Mouse (Mus musculus) liver, embryonic 16.5 days (tissue): ENCODE measurements at regions not wholly inside any gene's neighbourhood (a gene's known extent, or its start where the extent isn't known, plus 50 kb on each side); places are given as distances from the start of the nearest gene placed in this dataset.

Experiments
- ATAC-seq: fragments of 200-750 bp; cut with Nextera tagmentation; 2 replicates; pipeline ENCODE4 v1.8.0; 2017; ENCODE audit warnings: low read depth, mild to moderate bottlenecking, moderate number of reproducible peaks, moderate library complexity
- H3K27ac ChIP-seq: fragments of 300-500 bp; sonication (generic); 2 replicates; pipeline ENCODE4 v1.5.1; 2014; ENCODE audit warnings: mild to moderate bottlenecking, low read length
- H3K27me3 ChIP-seq: fragments of 300-500 bp; sonication (generic); 2 replicates; pipeline ENCODE4 v1.6.1; 2014; ENCODE audit warnings: low read depth, low read length, mixed read lengths; ENCODE audit not compliant: control insufficient read depth, insufficient read depth
- H3K36me3 ChIP-seq: fragments of 300-500 bp; sonication (generic); 2 replicates; pipeline ENCODE4 v1.6.1; 2014; ENCODE audit warnings: mild to moderate bottlenecking; ENCODE audit not compliant: control insufficient read depth, insufficient read depth
- H3K4me1 ChIP-seq: fragments of 300-500 bp; sonication (generic); 2 replicates; pipeline ENCODE4 v1.6.1; 2014; ENCODE audit warnings: low read depth, low read length, mixed read lengths; ENCODE audit not compliant: control insufficient read depth
- H3K4me2 ChIP-seq: fragments of 300-500 bp; sonication (generic); 2 replicates; pipeline ENCODE4 v1.6.1; 2014; ENCODE audit warnings: low read depth, low read length, mixed read lengths
- H3K4me3 ChIP-seq: fragments of 300-500 bp; sonication (generic); 2 replicates; pipeline ENCODE4 v1.5.1; 2014; ENCODE audit warnings: low read depth, mild to moderate bottlenecking, low read length
- H3K9ac ChIP-seq: fragments of 300-500 bp; sonication (generic); 2 replicates; pipeline ENCODE4 v1.6.1; 2014; ENCODE audit warnings: low read depth, low read length
- H3K9me3 ChIP-seq: fragments of 300-500 bp; sonication (generic); replicated peaks from 2 replicates; pipeline ENCODE4 v1.6.1; 2016; ENCODE audit warnings: low read length; ENCODE audit not compliant: control insufficient read depth
- WGBS: fragments of 180-500 bp; shearing (Covaris S2); extraction: QIAGEN DNeasy Blood & Tissue Kit; methylation state at CpG from one replicate; pipeline ENCODE4 v1.1.7; 2014; ENCODE audit not compliant: insufficient replicate concordance; 5-methylcytosine and 5-hydroxymethylcytosine counted together

GRCm38 (mm10) chr7:40784906-40785305 is 113.2 kb upstream of the Vstm2b start:
- no peaks in the 10 kb centered on the region for H3K36me3 ChIP-seq
- H3K9ac ChIP-seq: no peak overlapping the region
- no peak overlapping the region for H3K27ac ChIP-seq
- H3K4me2 ChIP-seq: no peak overlapping the region
- no peaks in the 10 kb centered on the region for H3K4me1 ChIP-seq
- no peaks in the 10 kb centered on the region for H3K27me3 ChIP-seq
- H3K4me3 ChIP-seq: no peak overlapping the region
- no peaks in the 10 kb centered on the region for H3K9me3 ChIP-seq
- WGBS: 42% methylated on average over 1 of the region's 1 CpGs
- ATAC-seq: no peak

- Histone ChIP-seq H3K9me3 (no peaks in the 10 kb centered on the region), H3K9ac (no peak overlapping the region), H3K4me1 (no peaks in the 10 kb centered on the region), H3K36me3 (no peaks in the 10 kb centered on the region), H3K27ac (no peak overlapping the region), H3K4me2 (no peak overlapping the region), H3K27me3 (no peaks in the 10 kb centered on the region), H3K4me3 (no peak overlapping the region)
- WGBS: 50% methylated on average over 2 of the region's 2 CpGs
- ATAC-seq: no peak
Observed at GRCm38 (mm10) chr7:40786758-40787157, 111.4 kb upstream of the Vstm2b start.

GRCm38 (mm10) chr7:40788486-40788885 is 109.6 kb upstream of the Vstm2b start:
- 57% methylated on average over 2 of the region's 2 CpGs for WGBS
- Histone ChIP-seq H3K4me2 (no peak overlapping the region), H3K4me3 (no peak overlapping the region), H3K27me3 (no peaks in the 10 kb centered on the region), H3K27ac (no peak overlapping the region), H3K36me3 (no peaks in the 10 kb centered on the region), H3K4me1 (no peaks in the 10 kb centered on the region), H3K9ac (no peak overlapping the region), H3K9me3 (no peaks in the 10 kb centered on the region)
- no peak for ATAC-seq

DNA sequence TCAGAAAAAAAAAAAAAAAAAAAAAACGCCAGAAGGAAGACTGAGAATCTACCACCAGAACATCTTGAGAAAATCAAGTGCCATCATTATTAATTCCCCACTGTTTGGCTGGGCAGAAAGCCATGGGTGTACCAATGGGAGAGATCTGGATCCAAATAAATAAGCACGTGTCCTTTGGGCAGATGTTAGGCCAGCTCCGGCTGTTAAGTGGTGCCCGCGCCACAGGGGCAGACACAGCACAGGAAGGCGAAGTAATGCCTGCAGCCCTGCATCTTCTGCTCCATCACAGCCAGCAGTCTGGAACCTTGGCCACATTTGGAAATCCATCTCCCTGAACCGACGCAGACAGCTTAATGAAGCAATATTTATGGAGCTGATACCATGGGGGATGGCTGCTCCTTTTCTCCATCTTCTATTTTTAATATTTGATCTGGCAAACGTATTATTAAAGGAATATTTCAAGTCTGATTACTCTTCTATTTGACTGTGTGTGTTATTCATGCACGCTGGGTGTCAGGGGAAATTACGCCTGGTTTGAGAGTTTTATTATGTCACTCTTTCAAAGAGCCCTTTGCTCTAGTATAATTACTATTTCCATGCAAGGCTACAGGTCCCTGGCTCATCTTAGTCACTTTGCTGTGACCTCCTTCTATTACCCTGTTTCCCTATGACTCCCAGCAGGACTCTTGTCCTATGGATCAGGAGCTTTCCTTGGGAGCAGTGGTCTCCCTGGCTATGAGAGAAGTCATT is 103.5 kb upstream of the Vstm2b start:
- Histone ChIP-seq H3K4me3 (no peak overlapping the region), H3K27ac (no peak overlapping the region), H3K4me2 (no peak overlapping the region), H3K9ac (no peak overlapping the region), H3K36me3 (no peaks in the 10 kb centered on the region), H3K4me1 (no peaks in the 10 kb centered on the region), H3K9me3 (no peaks in the 10 kb centered on the region), H3K27me3 (no peaks in the 10 kb centered on the region)
- ATAC-seq: no peak
- 66% methylated on average over 11 of the region's 11 CpGs for WGBS

DNA sequence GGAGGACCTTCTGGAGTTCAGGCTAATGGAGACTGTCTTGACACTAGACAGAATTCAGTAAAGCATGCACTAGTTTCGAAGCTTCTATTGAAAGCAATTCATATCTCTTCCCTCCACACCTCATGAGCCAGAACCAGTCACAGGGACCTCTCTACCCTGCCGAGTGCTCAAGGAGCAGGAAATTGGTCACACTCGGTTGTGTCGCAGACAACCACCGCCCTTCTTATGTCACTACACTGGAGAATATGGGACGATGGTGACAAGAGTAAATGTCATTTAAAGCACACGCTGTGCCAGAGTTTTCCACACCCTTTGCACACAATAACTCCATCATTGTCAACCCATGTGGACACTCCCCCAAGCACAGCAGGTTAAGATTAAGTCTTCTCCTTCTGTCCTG is 98.3 kb upstream of the Vstm2b start:
- no peaks in the 10 kb centered on the region for H3K36me3 ChIP-seq
- no peaks in the 10 kb centered on the region for H3K27me3 ChIP-seq
- no peak overlapping the region for H3K4me3 ChIP-seq
- H3K4me1 ChIP-seq: no peaks in the 10 kb centered on the region
- no peak overlapping the region for H3K4me2 ChIP-seq
- H3K27ac ChIP-seq: no peak overlapping the region
- no peak for ATAC-seq
- WGBS: 42% methylated on average over 7 of the region's 7 CpGs
- H3K9ac ChIP-seq: no peak overlapping the region
- no peaks in the 10 kb centered on the region for H3K9me3 ChIP-seq

DNA sequence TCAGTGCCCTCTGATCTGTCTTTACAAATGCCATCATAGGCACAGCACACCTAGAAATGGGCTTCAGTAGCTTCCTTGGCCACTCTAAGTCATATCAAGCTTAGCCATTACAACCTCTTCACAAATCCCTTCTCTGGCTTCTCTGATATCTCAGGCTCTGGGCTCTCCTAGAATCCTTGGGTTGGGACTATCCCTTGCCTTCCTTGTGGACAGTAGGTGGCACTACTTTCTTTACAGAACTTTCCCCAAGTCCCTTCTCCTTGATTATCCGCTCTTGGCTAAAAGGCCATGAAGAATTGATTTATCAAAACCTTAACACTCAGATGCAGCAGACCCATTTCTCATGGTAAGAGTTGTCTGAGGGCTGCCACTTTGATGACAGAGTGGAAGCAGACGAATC is 96.8 kb upstream of the Vstm2b start:
- Histone ChIP-seq H3K9me3 (no peaks in the 10 kb centered on the region), H3K27ac (no peak overlapping the region), H3K4me1 (no peaks in the 10 kb centered on the region), H3K9ac (no peak overlapping the region), H3K4me3 (no peak overlapping the region), H3K27me3 (no peaks in the 10 kb centered on the region), H3K4me2 (no peak overlapping the region), H3K36me3 (no peaks in the 10 kb centered on the region)
- no peak for ATAC-seq
- 39% methylated on average over 2 of the region's 2 CpGs for WGBS

DNA sequence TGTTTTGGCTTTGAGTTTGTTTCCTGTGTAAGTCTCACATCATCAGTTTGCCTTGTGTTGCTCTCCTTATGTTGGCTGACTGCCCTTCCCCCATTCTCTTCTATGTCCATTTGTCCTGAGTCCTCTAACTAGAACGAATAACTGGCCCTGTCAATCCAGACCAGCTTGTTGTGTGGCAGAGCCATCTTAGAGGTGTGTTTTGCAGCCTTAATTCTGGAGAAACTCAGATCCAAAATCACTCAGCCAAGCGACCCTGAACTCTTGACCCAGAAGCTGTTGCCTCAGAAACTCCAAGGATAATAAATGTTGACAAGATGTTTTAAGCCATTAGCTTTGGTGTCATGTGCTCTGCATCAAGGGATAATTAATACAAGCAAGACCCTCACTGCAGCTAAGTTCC is 92.9 kb upstream of the Vstm2b start:
- WGBS: 40% methylated on average over 2 of the region's 2 CpGs
- no peak overlapping the region for H3K4me3 ChIP-seq
- H3K4me2 ChIP-seq: no peak overlapping the region
- H3K27me3 ChIP-seq: no peaks in the 10 kb centered on the region
- H3K4me1 ChIP-seq: no peaks in the 10 kb centered on the region
- ATAC-seq: no peak
- H3K36me3 ChIP-seq: no peaks in the 10 kb centered on the region
- no peak overlapping the region for H3K27ac ChIP-seq
- H3K9me3 ChIP-seq: no peaks in the 10 kb centered on the region
- H3K9ac ChIP-seq: no peak overlapping the region

DNA sequence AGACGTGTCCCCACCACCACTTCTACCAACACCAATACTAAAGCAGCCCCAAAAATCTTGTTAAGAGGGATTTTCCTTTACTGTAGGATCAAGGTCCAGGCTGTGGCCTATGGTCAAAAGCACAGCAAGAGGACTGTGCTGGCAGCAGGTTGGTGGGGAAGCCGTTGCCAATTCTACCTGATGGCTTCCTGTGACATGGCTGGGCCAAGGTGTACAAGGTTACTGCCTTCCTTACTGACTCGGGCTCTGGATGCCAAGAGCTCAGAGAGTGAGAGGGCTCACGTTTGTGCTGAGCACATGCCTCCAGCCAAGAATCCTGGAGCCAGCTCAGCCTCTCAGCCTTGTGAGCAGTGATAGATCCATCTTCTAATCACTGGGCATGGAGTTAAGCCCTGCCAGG is 92.3 kb upstream of the Vstm2b start:
- 45% methylated on average over 4 of the region's 4 CpGs for WGBS

DNA sequence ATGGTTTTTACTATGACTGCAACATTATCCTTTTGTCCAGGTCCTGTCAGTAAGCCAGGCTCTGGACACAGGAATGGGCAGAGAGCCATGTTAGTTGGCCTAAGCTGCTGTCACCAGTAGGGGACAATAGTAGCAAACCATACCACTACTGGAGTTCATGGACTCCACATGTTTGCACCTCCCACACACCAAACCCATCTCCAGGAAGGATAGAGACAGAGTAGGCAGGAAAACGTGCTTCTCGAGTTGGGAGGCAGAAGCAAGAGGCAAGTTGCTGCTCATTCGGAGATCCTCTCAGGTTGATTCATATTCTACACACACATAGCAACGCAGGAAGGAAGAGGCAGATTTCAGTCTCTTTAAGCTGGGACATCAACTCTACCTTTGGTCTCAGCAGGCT is 85.2 kb upstream of the Vstm2b start:
- ATAC-seq: no peak
- Histone ChIP-seq H3K9me3 (no peaks in the 10 kb centered on the region; the same call in 1 of the 2 replicates), H3K4me1 (no peaks in the 10 kb centered on the region), H3K27ac (no peak overlapping the region), H3K4me3 (no peak overlapping the region), H3K36me3 (no peaks in the 10 kb centered on the region), H3K9ac (no peak overlapping the region), H3K27me3 (no peaks in the 10 kb centered on the region), H3K4me2 (no peak overlapping the region)
- WGBS: 55% methylated on average over 4 of the region's 4 CpGs

More for the DNA sequence above, 92.3 kb upstream of the Vstm2b start:
- H3K4me2 ChIP-seq: no peak overlapping the region
- ATAC-seq: no peak
- H3K36me3 ChIP-seq: no peaks in the 10 kb centered on the region
- no peak overlapping the region for H3K27ac ChIP-seq
- no peak overlapping the region for H3K4me3 ChIP-seq
- no peaks in the 10 kb centered on the region for H3K27me3 ChIP-seq
- no peak overlapping the region for H3K9ac ChIP-seq
- no peaks in the 10 kb centered on the region for H3K9me3 ChIP-seq
- H3K4me1 ChIP-seq: no peaks in the 10 kb centered on the region
